Mouse (Mus musculus) MEL (cell line): ENCODE results near the gene Trmt5. TPM values are rescaled to one million over a fixed set of nuclear protein-coding genes. Genes with fewer than 3 reads are reported as not detected.

Experiments used
- DNase-seq: peaks from one replicate; pipeline ENCODE4 v3.0.0; 2011; ENCODE audit warnings: low read depth, low spot score
- H3K27ac ChIP-seq: 2 replicates; pipeline ENCODE4 v1.5.1; 2012; ENCODE audit warnings: low read depth, mild to moderate bottlenecking, control low read depth, low read length, moderate library complexity; ENCODE audit not compliant: control insufficient read depth
- H3K27me3 ChIP-seq, 2 experiments: fragments of 150-350 bp in 1 of 2; sonication (generic) in 1 of 2; 2 replicates each; pipeline ENCODE4 v1.6.1; 2012; ENCODE audit warnings: low read length in 2 of 2, mild to moderate bottlenecking in 2 of 2, improper control_type of control experiment in 1 of 2, moderate library complexity in 1 of 2; ENCODE audit not compliant: insufficient read depth in 2 of 2, control insufficient read depth in 1 of 2
- H3K36me3 ChIP-seq, 2 experiments: 2 replicates each; pipeline ENCODE4 v1.6.1; 2012 to 2014; ENCODE audit warnings: low read length in 2 of 2, improper control_type of control experiment in 1 of 2, inconsistent platforms in 1 of 2, mild to moderate bottlenecking in 1 of 2; ENCODE audit not compliant: insufficient read depth in 2 of 2, control insufficient read depth in 1 of 2
- H3K4me1 ChIP-seq, 2 experiments: fragments of 150-350 bp in 1 of 2; sonication (generic) in 1 of 2; 2 replicates each; pipeline ENCODE4 v1.6.1; 2012; ENCODE audit warnings: low read length in 2 of 2, improper control_type of control experiment in 1 of 2, mild to moderate bottlenecking in 1 of 2; ENCODE audit not compliant: insufficient read depth in 2 of 2, control insufficient read depth in 1 of 2
- H3K4me3 ChIP-seq, 2 experiments: fragments of 150-350 bp in 1 of 2; sonication (generic) in 1 of 2; 2 replicates each; pipeline ENCODE4 v1.5.1; 2012; ENCODE audit warnings: low read depth in 2 of 2, low read length in 2 of 2, mild to moderate bottlenecking in 2 of 2, moderate library complexity in 2 of 2, control low read depth in 1 of 2, improper control_type of control experiment in 1 of 2; ENCODE audit not compliant: control insufficient read depth in 1 of 2, insufficient read depth in 1 of 2
- H3K79me2 ChIP-seq: 2 replicates; pipeline ENCODE4 v1.6.1; 2012; ENCODE audit warnings: mild to moderate bottlenecking, low read length, moderate library complexity; ENCODE audit not compliant: control insufficient read depth, poor library complexity, insufficient read depth
- H3K9ac ChIP-seq: 2 replicates; pipeline ENCODE4 v1.6.1; 2012; ENCODE audit warnings: low read depth, mild to moderate bottlenecking, control low read depth, low read length, moderate library complexity; ENCODE audit not compliant: control insufficient read depth, poor library complexity, severe bottlenecking
- H3K9me3 ChIP-seq: fragments of 150-350 bp; sonication (generic); replicated peaks from 2 replicates; pipeline ENCODE4 v1.6.1; 2012; ENCODE audit warnings: mild to moderate bottlenecking, low read length, improper control_type of control experiment, moderate library complexity; ENCODE audit not compliant: insufficient read depth
- CHD1 ChIP-seq: IDR thresholded peaks from 2 replicates; pipeline ENCODE4 v1.6.1; 2012; ENCODE audit warnings: low read depth, mild to moderate bottlenecking, inconsistent platforms, low read length, improper control_type of control experiment
- CHD2 ChIP-seq: IDR thresholded peaks from 2 replicates; pipeline ENCODE4 v1.6.1; 2011; ENCODE audit warnings: low read length, improper control_type of control experiment
- CTCF ChIP-seq, 3 experiments: IDR thresholded peaks in 2 of 3; conservative IDR thresholded peaks in 1 of 3; 2 replicates each; pipeline ENCODE4 v1.5.1; 2011 to 2012; ENCODE audit warnings: low read length in 3 of 3, low read depth in 2 of 3, mild to moderate bottlenecking in 2 of 3, improper control_type of control experiment in 1 of 3, inconsistent platforms in 1 of 3, mixed read lengths in 1 of 3, moderate library complexity in 1 of 3; ENCODE audit not compliant: control insufficient read depth in 1 of 3, insufficient read depth in 1 of 3, poor library complexity in 1 of 3, severe bottlenecking in 1 of 3
- E2F4 ChIP-seq: IDR thresholded peaks from 2 replicates; pipeline ENCODE4 v1.6.1; 2011; ENCODE audit warnings: low read depth, low read length, improper control_type of control experiment, borderline replicate concordance
- ELF1 ChIP-seq: IDR thresholded peaks from 2 replicates; pipeline ENCODE4 v1.6.1; 2014; ENCODE audit warnings: low read depth, mild to moderate bottlenecking, inconsistent platforms, low read length, improper control_type of control experiment, moderate library complexity
- EP300 ChIP-seq, 2 experiments: IDR thresholded peaks; 2 replicates each; pipeline ENCODE4 v1.6.1; 2011; ENCODE audit warnings: improper control_type of control experiment in 2 of 2, low read length in 2 of 2, low read depth in 1 of 2, mild to moderate bottlenecking in 1 of 2
- ETS1 ChIP-seq: IDR thresholded peaks from 2 replicates; pipeline ENCODE4 v1.6.1; 2012; ENCODE audit warnings: low read depth, mild to moderate bottlenecking, inconsistent platforms, low read length, improper control_type of control experiment, moderate library complexity
- GABPA ChIP-seq: IDR thresholded peaks from 2 replicates; pipeline ENCODE4 v1.6.1; 2012; ENCODE audit warnings: low read depth, mild to moderate bottlenecking, inconsistent platforms, low read length, improper control_type of control experiment, moderate library complexity
- GATA1 ChIP-seq: IDR thresholded peaks from 2 replicates; pipeline ENCODE4 v1.6.1; 2011; ENCODE audit warnings: low read depth, low read length, improper control_type of control experiment
- HCFC1 ChIP-seq: IDR thresholded peaks from 2 replicates; pipeline ENCODE4 v1.6.1; 2012; ENCODE audit warnings: low read depth, mild to moderate bottlenecking, inconsistent platforms, low read length, improper control_type of control experiment, moderate library complexity
- JUND ChIP-seq: IDR thresholded peaks from 2 replicates; pipeline ENCODE4 v1.6.1; 2011; ENCODE audit warnings: low read depth, mild to moderate bottlenecking, improper control_type of control experiment, low read length
- KAT2A ChIP-seq: conservative IDR thresholded peaks from 2 replicates; pipeline ENCODE4 v1.6.1; 2012; ENCODE audit warnings: low read depth, low read length, improper control_type of control experiment, inconsistent platforms
- MAFK ChIP-seq: IDR thresholded peaks from 2 replicates; pipeline ENCODE4 v1.6.1; 2011; ENCODE audit warnings: low read depth, mild to moderate bottlenecking, low read length, improper control_type of control experiment, borderline replicate concordance
- MAX ChIP-seq: IDR thresholded peaks from 2 replicates; pipeline ENCODE4 v1.6.1; 2011; ENCODE audit warnings: low read length, improper control_type of control experiment
- MAZ ChIP-seq: IDR thresholded peaks from 2 replicates; pipeline ENCODE4 v1.6.1; 2012; ENCODE audit warnings: low read depth, mild to moderate bottlenecking, inconsistent platforms, low read length, improper control_type of control experiment
- MEF2A ChIP-seq: IDR thresholded peaks from 2 replicates; pipeline ENCODE4 v1.6.1; 2014; ENCODE audit warnings: low read depth, mild to moderate bottlenecking, inconsistent platforms, low read length, improper control_type of control experiment; ENCODE audit not compliant: poor library complexity, insufficient replicate concordance, severe bottlenecking; ENCODE audit errors: extremely low read depth
- MXI1 ChIP-seq: IDR thresholded peaks from 2 replicates; pipeline ENCODE4 v1.6.1; 2011; ENCODE audit warnings: mild to moderate bottlenecking, low read depth, low read length, improper control_type of control experiment
- MYB ChIP-seq: IDR thresholded peaks from 2 replicates; pipeline ENCODE4 v1.6.1; 2011; ENCODE audit warnings: mild to moderate bottlenecking, low read depth, low read length, improper control_type of control experiment
- MYC ChIP-seq: IDR thresholded peaks from 2 replicates; pipeline ENCODE4 v1.6.1; 2011; ENCODE audit warnings: low read depth, mild to moderate bottlenecking, low read length, improper control_type of control experiment, moderate library complexity
- NELFE ChIP-seq: IDR thresholded peaks from 2 replicates; pipeline ENCODE4 v1.6.1; 2011; ENCODE audit warnings: low read depth, low read length, improper control_type of control experiment
- POLR2A ChIP-seq, 2 experiments: IDR thresholded peaks; 2 replicates each; pipeline ENCODE4 v1.6.1; 2011 to 2012; ENCODE audit warnings: low read length in 2 of 2, mild to moderate bottlenecking in 2 of 2, control low read depth in 1 of 2, improper control_type of control experiment in 1 of 2, low read depth in 1 of 2, moderate library complexity in 1 of 2; ENCODE audit not compliant: control insufficient read depth in 1 of 2, insufficient read depth in 1 of 2, poor library complexity in 1 of 2
- POLR2AphosphoS2 ChIP-seq: IDR thresholded peaks from 2 replicates; pipeline ENCODE4 v1.6.1; 2011; ENCODE audit warnings: low read length, improper control_type of control experiment
- POLR2AphosphoS5 ChIP-seq: IDR thresholded peaks from 2 replicates; pipeline ENCODE4 v1.6.1; 2012; ENCODE audit warnings: low read depth, borderline replicate concordance, mild to moderate bottlenecking, inconsistent platforms, low read length, moderate library complexity, mixed read lengths
- RAD21 ChIP-seq: IDR thresholded peaks from 2 replicates; pipeline ENCODE4 v1.6.1; 2011; ENCODE audit warnings: mild to moderate bottlenecking, low read depth, low read length, improper control_type of control experiment
- RCOR1 ChIP-seq: IDR thresholded peaks from 2 replicates; pipeline ENCODE4 v1.6.1; 2012; ENCODE audit warnings: low read depth, mild to moderate bottlenecking, inconsistent platforms, low read length, improper control_type of control experiment
- SIN3A ChIP-seq: IDR thresholded peaks from 2 replicates; pipeline ENCODE4 v1.6.1; 2012; ENCODE audit warnings: low read length, improper control_type of control experiment, inconsistent platforms
- SMC3 ChIP-seq: IDR thresholded peaks from 2 replicates; pipeline ENCODE4 v1.6.1; 2011; ENCODE audit warnings: low read depth, low read length, improper control_type of control experiment
- TAL1 ChIP-seq: IDR thresholded peaks from 2 replicates; pipeline ENCODE4 v1.6.1; 2012; ENCODE audit warnings: mild to moderate bottlenecking, inconsistent platforms, low read length, moderate library complexity, mixed read lengths
- TBP ChIP-seq: IDR thresholded peaks from 2 replicates; pipeline ENCODE4 v1.8.0; 2011; ENCODE audit warnings: low read depth, low read length, improper control_type of control experiment
- TCF12 ChIP-seq: IDR thresholded peaks from 2 replicates; pipeline ENCODE4 v1.6.1; 2014; ENCODE audit warnings: low read depth, mild to moderate bottlenecking, inconsistent platforms, low read length, improper control_type of control experiment, moderate library complexity
- UBTF ChIP-seq: IDR thresholded peaks from 2 replicates; pipeline ENCODE4 v1.6.1; 2012; ENCODE audit warnings: low read depth, mild to moderate bottlenecking, inconsistent platforms, low read length, improper control_type of control experiment, moderate library complexity, borderline replicate concordance; ENCODE audit not compliant: insufficient read depth
- USF2 ChIP-seq, 2 experiments: IDR thresholded peaks; 2 replicates each; pipeline ENCODE4 v1.6.1; 2011 to 2012; ENCODE audit warnings: improper control_type of control experiment in 2 of 2, low read length in 2 of 2, borderline replicate concordance in 1 of 2, inconsistent platforms in 1 of 2, low read depth in 1 of 2, mild to moderate bottlenecking in 1 of 2; ENCODE audit not compliant: insufficient read depth in 1 of 2
- ZC3H11A ChIP-seq: IDR thresholded peaks from 2 replicates; pipeline ENCODE4 v1.6.1; 2012; ENCODE audit warnings: low read depth, mild to moderate bottlenecking, inconsistent platforms, low read length, improper control_type of control experiment
- ZKSCAN1 ChIP-seq: IDR thresholded peaks from 2 replicates; pipeline ENCODE4 v1.6.1; 2012; ENCODE audit warnings: low read depth, mild to moderate bottlenecking, inconsistent platforms, low read length, improper control_type of control experiment, moderate library complexity
- ZNF384 ChIP-seq: IDR thresholded peaks from 2 replicates; pipeline ENCODE4 v1.6.1; 2012; ENCODE audit warnings: low read depth, mild to moderate bottlenecking, inconsistent platforms, low read length, improper control_type of control experiment
- polyA plus RNA-seq, 2 experiments: library from polyadenylated mRNA; stranded (reverse) in 1 of 2; unstranded in 1 of 2; fragments of >175 nt in 1 of 2; fragments of >200 nt in 1 of 2; gene quantifications; 2 replicates each; pipeline versions ENCODE4 v1.2.1 to v1.2.4; 2012; ENCODE audit warnings: low replicate concordance in 2 of 2, low read depth in 1 of 2; ENCODE audit not compliant: insufficient read length in 2 of 2, insufficient read depth in 1 of 2, missing spikeins in 1 of 2
- total RNA-seq: library from RNA; depleted of rRNA; stranded (reverse); fragments of 300-350 nt; gene quantifications from 2 replicates; pipeline ENCODE4 v1.2.3, GENCODE M21; 2012; rRNA removed

Gene Trmt5
- 20.8 and 28.1 TPM in 2 replicates for total RNA-seq
- polyA plus RNA-seq = 10 to 100 TPM in 1 of 2 experiments, not detected in 1; 24.0 TPM

DNA sequence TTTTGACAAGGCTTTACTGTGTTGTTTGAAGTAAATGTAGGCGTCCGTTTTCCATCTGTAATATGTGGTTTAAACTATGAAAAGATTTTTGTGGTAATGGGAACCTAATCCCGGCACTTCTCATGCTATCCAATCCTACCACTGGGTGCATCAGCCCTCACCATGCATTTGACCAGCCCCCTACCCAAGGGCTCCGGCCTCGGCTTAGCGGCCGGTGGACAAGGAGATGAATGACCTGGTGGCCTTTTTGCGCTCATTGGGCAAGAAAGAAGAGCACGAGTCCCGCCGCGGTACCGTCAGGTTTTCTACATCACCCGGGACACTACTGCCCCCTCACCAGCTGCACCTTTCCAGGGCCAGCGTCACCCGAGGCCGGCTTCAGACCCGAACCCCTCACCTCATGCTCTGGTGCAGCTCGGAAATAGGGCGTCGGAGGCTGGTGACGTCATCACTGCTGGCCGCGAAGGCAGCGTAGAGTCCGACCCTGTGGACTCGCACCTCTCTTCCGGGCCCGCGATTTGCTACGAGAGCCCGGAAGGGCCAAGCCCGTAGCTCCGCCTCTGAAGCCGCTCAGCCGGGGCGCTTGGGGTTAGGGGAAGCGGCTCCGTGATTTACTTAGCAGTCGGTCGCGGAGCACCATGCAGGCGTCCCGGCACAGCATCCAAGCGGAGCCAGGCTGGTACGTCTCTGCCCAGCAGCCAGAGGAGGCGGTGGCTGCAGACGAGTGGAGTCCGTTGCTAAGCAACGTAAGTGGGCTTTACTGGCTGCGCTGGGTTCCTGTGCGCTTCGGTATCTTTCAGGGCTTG lies at the start of gene Trmt5, which contains the start of gene Slc38a6:
Gene Trmt5 (minus strand): TSS at position 424 of the 806 bp plus-strand sequence.
Gene Slc38a6 (plus strand): TSS at position 493 of the 806 bp plus-strand sequence.
- Histone ChIP-seq H3K4me1 (peaks cover 0 to 31% of the 10 kb centered on the region in 2 experiments; a peak in 3 of 4 replicates), H3K27ac (peak within 1 kb of the TSS; percentile 13), H3K79me2 (peaks cover 13% of the 10 kb centered on the region), H3K36me3 (peaks cover 18 to 33% of the 10 kb centered on the region in 2 experiments), H3K27me3 (no peaks in the 10 kb centered on the region), H3K4me3 (peak within 1 kb of the TSS; percentile 87 to 93), H3K9ac (peak within 1 kb of the TSS; percentile 88), H3K9me3 (no peaks in the 10 kb centered on the region)
- peak; percentile 95 for DNase-seq
- no peak for TF ChIP-seq MAFK
- no peak for TF ChIP-seq SMC3
- no peak; the same call in 1 of the 2 replicates for TF ChIP-seq KAT2A
- no peak for TF ChIP-seq JUND
- TF ChIP-seq POLR2AphosphoS2 = peak; percentile 68; the same call in 1 of the 2 replicates
- TF ChIP-seq MYC = peak; percentile 77; the same call in 1 of the 2 replicates
- 0 out of 2 replicates have a peak, but pooled peaks have one; percentile 58 for TF ChIP-seq E2F4
- peak; percentile 30; the same call in 1 of the 2 replicates for TF ChIP-seq ZC3H11A
- peak; percentile 49; the same call in 1 of the 2 replicates for TF ChIP-seq RCOR1
- no peak for TF ChIP-seq MEF2A
- peak; percentile 94 for TF ChIP-seq MXI1
- TF ChIP-seq TCF12 = peak; percentile 66
- no peak for TF ChIP-seq ZKSCAN1
- no peak for TF ChIP-seq RAD21
- 0 out of 2 replicates have a peak, but pooled peaks have one; percentile 46 for TF ChIP-seq GABPA
- TF ChIP-seq SIN3A = peak; percentile 96
- no peak for TF ChIP-seq CTCF (IDR thresholded peaks at IDR 0.05 in 2 of 3, conservative IDR thresholded peaks at IDR 0.05 in 1 of 3; ENCODE audit: control insufficient read depth in 1 of 3, insufficient read depth in 1 of 3, low read depth in 2 of 3, low read length in 3 of 3, poor library complexity in 1 of 3, severe bottlenecking in 1 of 3)
- no peak for TF ChIP-seq CHD2
- TF ChIP-seq MAZ = peak; percentile 62; the same call in 1 of the 2 replicates
- TF ChIP-seq POLR2A (IDR thresholded peaks at IDR 0.05; ENCODE audit: control insufficient read depth in 1 of 2, insufficient read depth in 1 of 2, low read depth in 1 of 2, low read length in 2 of 2, poor library complexity in 1 of 2) = peak in 1 of 2 experiments; percentile 78; a peak in 2 of 4 replicates
- TF ChIP-seq USF2 (IDR thresholded peaks at IDR 0.05; ENCODE audit: borderline replicate concordance in 1 of 2, insufficient read depth in 1 of 2, low read depth in 1 of 2, low read length in 2 of 2) = no peak
- TF ChIP-seq ETS1 = peak; percentile 62
- peak; percentile 93 for TF ChIP-seq HCFC1
- peak; percentile 74 for TF ChIP-seq NELFE
- no peak for TF ChIP-seq ZNF384
- TF ChIP-seq MYB = no peak
- TF ChIP-seq UBTF = no peak
- 0 out of 2 replicates have a peak, but pooled peaks have one; percentile 24 for TF ChIP-seq TBP
- TF ChIP-seq ELF1 = peak; percentile 99
- TF ChIP-seq GATA1 = no peak
- TF ChIP-seq POLR2AphosphoS5 = no peak
- TF ChIP-seq TAL1 = no peak
- peak in 1 of 2 experiments; percentile 47; a peak in 1 of 4 replicates for TF ChIP-seq EP300 (IDR thresholded peaks at IDR 0.05; ENCODE audit: low read depth in 1 of 2, low read length in 2 of 2)
- no peak for TF ChIP-seq CHD1
- TF ChIP-seq MAX = peak; percentile 90
